Mouse (Mus musculus): ENCODE measurements around the gene Stt3a. TPM values are rescaled to one million over a fixed set of nuclear protein-coding genes. Genes with fewer than 3 reads are reported as not detected.

Gene Stt3a
- total RNA-seq (2023): 100 to 1,000 TPM; 137 to 145 TPM

GRCm38 (mm10) chr9:36767203-36768143 is at the start of gene Stt3a:
Gene Stt3a (minus strand): TSS chr9:36767679.

GRCm38 (mm10) chr9:36796781-36797555 is 29.5 kb upstream of the Stt3a start, which contains the start of gene Ei24:
Gene Ei24 (minus strand): TSS chr9:36797393.

GRCm38 (mm10) chr9:36727034-36727755 is 40.3 kb downstream of the Stt3a start, which contains the start of gene Chek1:
Gene Chek1 (minus strand): TSS chr9:36727065.

GRCm38 (mm10) chr9:36692920-36693319 is 74.6 kb downstream of the Stt3a start, which contains the start of gene Acrv1:
Gene Acrv1 (plus strand): TSS chr9:36693220.

Other genes starting within 250 kb of the Stt3a start
- gene Gm5615, start 225.7 kb downstream of the Stt3a start, total RNA-seq (2023): not detected
- not detected for gene Gm17689, start 185.0 kb downstream of the Stt3a start, total RNA-seq (2023)
- not detected for gene A630095E13Rik, start 124.3 kb downstream of the Stt3a start, total RNA-seq (2023)
- gene Acrv1, start 74.5 kb downstream of the Stt3a start, total RNA-seq (2023): not detected
- gene Chek1, start 40.6 kb downstream of the Stt3a start, total RNA-seq (2023): 1 to 10 TPM; 6.2 to 10.0 TPM
- gene Ei24, start 29.7 kb upstream of the Stt3a start, total RNA-seq (2023): 10 to 100 TPM; 35.5 to 45.4 TPM
- gene Fez1, start 54.2 kb upstream of the Stt3a start, total RNA-seq (2023): not detected

Measured in B cell, adult 67 days (primary cell).